Mouse (Mus musculus): Measurements from ENCODE around the gene Tab1.

The Tab1 gene

DNA sequence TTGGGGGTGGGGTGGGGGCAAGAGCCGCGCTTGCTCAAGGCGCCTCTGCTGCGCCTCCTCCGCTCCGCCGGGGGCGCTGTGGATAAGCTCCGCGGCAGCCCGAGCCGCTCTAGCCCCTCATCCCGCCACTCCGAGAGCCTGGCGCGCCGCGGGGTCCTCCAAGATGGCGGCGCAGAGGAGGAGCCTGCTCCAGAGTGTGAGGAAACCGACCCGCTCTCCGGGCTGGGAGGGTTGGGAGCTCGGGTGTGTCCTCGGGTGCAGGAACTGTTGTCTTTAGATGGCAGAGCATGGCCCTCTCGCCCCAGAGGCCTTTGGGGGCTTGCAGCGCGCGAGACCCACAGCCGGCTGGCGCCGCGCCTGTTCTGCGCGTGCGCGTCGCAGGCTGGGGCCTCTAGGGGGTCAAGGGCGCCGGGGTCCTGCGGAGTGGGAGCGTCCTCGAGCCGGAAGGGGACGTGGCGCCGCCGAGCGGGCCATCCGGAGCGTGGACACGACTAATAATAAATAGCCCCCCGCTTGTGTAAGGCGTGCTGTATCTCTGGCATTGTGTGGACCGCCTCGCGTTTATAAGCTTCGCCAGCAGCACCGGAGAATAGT lies at the start of gene Tab1:
Tab1 (plus strand) TSS at position 135 of the 594 bp plus-strand sequence.
- peak; percentile 87 to 88 for DNase-seq (ENCODE audit: low spot score in 2 of 2)

DNA sequence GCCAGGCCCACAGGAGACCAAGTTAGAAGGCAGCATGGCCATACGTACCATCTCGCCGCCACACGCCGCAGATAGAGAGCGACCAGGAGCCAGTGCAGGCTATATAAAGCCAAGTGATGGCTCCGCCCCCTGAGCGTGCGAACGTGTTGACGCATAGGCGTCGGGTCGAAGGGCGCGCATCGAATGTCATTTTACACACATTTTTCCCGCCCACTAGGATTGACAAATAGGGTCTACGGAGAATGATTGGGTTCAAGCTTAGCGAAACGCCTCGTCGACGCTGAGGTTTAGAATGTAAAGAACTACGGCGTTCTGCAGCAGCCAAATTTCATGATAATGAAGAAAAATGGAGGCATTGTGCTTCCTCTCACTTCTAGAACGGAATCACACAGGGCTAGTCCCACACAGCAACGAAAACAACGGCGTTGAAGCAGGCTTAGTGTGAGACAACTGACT lies 49.6 kb upstream of the Tab1 start:
- DNase-seq (ENCODE audit: low spot score in 2 of 2), result peak; percentile 97 to 98

DNA sequence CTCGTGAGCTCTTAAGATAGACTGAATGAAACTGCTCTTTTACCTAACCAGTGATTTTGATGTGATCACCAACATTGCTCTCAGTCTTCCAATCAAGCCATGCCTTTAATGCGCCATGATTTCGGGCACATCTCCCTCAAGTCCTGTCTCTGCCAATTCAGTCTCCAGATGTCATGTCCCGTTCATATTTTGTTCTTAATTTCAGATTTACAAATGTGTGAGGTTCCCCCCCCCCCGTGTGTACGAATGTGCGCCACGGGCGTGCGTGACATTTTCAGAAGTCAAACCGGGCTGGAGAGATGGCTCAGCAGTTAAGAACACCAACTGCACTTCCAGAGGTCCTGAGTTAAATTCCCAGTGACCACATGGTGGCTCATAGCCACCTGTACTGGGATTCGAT lies 49.2 kb upstream of the Tab1 start:
- DNase-seq (ENCODE audit: low spot score in 2 of 2), result no peak

GRCm38 (mm10) chr15:80087406-80088012 lies 45.4 kb upstream of the Tab1 start:
- DNase-seq (ENCODE audit: low spot score in 2 of 2), result no peak

DNA sequence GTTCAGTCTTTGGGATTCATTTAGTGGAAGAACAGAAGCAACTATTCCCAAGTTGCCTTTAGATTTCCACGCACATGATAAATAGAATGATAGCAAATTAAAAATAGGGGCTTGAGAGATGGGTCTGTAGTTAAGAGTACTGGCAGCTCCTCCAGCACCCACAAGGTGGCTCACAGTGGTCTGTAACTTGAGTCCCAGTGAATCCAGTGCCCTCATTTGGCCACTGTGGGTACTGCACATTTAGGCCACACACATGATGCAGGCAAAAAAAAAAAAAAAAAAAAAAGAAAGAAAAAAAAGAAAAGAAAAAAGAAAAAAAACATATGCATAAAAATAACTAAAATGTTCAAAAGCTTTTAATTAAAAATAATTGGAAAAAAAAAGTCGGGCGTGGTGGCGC lies 44.3 kb upstream of the Tab1 start:
- DNase-seq (ENCODE audit: low spot score in 2 of 2), result peak; percentile 85 to 87

GRCm38 (mm10) chr15:80090155-80090554 lies 42.8 kb upstream of the Tab1 start:
- DNase-seq (ENCODE audit: low spot score in 2 of 2), result no peak

DNA sequence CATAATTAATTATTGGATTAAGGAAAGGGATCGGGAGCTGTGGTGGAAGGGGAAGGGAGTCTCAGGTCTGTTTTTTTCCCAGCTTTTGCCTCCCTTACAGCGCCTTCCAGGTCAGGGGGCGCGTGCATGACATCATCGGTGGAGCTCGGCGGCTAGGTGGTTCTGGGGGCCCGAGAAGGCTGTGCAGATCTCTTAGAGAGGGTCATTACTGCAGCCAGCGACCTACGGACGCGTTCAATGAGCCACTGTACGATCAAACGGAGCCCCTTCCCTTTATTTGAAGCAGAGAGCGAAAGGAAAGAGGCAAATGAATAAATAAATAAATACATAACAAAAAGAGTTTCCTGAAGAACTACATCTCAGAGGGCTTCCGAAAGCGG lies 42.2 kb upstream of the Tab1 start:
- no peak for DNase-seq (ENCODE audit: low spot score in 2 of 2)

DNA sequence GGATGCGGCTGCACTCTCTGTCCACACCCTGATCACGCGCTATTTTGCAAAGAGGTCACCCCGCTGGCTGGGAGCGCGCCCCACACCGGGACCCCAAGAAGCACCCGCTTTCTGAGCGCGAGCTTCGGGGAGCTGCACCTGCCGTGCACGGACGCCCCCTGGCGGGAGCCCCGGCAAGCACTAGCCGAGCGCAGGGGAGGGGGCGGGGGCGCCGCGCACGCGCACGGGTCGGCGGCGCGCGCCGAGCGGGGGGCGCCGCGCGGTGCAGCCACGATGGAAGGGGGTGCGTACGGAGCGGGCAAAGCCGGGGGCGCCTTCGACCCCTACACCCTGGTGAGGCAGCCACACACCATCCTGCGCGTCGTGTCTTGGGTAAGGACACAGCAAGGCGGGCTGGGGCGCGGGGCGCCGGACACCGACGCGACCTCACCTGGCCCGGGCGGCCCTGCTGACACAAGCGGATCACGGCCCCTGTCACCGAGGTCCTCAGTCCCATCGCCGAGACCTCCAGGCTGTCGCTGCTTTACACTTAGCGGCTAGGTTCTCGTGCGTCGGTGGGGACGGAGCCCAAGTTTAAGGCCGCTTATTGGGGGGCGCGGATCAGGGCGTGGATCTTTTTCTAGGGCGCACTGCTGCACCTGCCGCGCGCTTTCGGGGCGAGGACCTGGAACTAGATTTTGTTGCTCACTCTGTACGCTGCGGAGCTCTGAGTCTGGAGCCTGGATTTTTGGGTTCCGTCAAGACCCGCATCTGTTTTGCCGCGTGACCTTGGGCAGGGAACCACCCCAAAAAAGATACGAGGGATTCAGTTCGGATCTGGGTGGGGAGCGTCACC lies 41.6 kb upstream of the Tab1 start, which contains the start of the genes Syngr1 and Rpl3:
Syngr1 (plus strand) TSS at position 214 of the 835 bp plus-strand sequence.
Rpl3 (minus strand) TSS at position 748 of the 835 bp plus-strand sequence.
- peak; percentile 66 to 71 for DNase-seq (ENCODE audit: low spot score in 2 of 2)

GRCm38 (mm10) chr15:80092041-80092441 lies 40.9 kb upstream of the Tab1 start:
- DNase-seq (ENCODE audit: low spot score in 2 of 2), result no peak

GRCm38 (mm10) chr15:80092599-80092998 lies 40.3 kb upstream of the Tab1 start:
- no peak for DNase-seq (ENCODE audit: low spot score in 2 of 2)

DNA sequence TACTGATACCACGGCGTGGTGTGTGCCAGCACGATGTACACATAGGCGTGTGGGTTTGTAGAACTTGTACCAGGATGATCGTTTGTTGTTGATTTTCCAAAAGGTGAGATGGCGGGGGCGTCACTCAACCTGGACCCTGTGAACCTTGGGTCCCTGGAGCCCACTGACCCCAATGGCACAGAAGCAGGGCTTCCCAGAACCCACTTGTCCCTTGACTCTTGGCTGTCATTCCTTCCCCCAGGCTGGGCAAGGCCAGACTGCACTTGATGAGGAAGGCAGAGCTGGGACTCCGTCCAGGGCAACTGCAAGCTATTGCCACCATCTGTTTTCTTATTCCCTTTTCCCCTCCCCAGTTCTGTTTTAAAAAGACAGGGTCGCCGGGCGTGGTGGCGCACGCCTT lies 38.7 kb upstream of the Tab1 start:
- no peak for DNase-seq (ENCODE audit: low spot score in 2 of 2)

DNA sequence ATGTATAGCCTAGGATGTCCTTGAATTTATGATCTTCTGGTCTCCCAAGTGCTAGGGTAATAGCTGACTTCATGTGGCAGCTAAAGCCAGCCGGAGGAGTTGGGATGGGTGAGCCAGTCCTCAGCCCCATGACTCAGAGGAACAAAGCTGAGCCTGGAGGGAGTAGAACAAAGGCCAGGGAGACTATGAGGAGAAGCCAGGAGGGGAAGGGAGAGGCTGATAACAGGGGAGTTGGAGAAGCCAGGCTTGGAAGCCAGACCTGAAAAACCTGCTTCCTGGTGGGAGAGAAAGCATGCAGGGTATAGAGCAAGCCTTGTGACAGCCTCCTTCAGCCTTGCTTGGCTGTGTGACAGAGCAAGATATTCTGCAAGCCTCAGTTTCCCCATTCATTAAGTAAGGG lies 37.3 kb upstream of the Tab1 start:
- DNase-seq (ENCODE audit: low spot score in 2 of 2), result no peak

DNA sequence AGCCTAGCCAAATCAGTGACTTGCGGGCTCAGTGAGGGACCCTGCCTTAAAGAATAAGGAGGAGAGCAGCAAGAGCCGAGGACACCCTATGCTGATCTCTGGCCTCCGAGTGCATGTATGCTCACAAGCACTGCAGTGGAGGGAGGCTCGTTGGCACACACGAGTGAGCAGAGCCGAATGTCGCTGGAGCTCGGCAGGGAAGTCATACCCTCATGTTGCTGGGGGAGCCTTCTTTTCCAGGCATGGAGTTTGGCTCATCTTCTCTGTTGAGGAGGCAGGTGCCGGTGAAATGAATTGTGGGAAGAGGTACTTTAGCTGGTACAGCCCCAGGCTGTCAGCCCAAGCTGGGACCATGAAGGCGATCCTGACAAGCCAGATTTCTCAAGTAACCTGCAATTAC lies 36.5 kb upstream of the Tab1 start:
- DNase-seq (ENCODE audit: low spot score in 2 of 2), result no peak

DNA sequence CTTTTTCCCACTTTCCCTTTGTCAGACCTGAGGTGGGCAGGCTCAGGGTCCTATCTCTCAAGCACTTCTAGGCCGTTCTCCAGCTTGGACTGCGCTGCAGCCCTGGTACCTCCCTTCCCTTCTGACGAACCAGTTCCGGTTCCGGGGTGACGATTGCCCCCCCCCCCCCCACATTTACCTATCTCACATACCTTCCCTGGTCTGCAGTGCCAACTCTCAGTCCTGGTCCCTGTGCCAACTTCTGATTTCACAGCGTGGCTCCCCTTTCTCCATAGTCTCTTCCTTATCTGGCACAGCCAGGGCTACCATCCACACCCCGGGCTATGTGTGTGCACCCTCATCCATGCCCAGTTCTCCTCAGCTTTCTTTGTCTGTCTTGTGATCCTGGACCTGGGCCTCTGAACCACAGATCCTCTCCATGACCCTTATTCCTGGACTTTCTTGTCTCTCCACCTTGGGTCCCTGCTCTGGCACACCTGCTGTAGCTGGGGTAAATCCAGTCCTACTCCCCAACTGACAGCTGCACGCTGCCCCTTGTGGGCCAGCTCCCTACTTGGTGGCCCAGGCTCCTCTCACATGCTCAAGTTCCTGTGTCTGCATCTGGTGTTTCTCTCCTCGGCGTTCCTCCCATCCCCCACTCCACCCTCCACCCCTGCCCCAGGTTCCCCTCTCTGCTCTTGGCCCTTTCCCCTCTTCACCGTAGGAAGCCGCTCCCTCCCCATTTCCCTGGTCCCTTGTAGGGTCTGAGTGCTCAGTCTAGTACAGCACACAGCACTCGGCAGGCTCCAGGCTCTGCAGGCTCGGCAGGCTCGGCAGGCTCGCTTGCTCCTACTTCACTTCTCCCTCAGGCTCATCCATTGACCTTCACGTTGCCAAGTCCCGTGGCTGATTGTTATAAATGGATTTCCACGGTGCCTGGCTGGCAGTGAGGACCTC lies 35.7 kb upstream of the Tab1 start:
- DNase-seq (ENCODE audit: low spot score in 2 of 2), result no peak

GRCm38 (mm10) chr15:80097999-80098461 lies 34.9 kb upstream of the Tab1 start:
- DNase-seq (ENCODE audit: low spot score in 2 of 2), result no peak

- no peak for DNase-seq (ENCODE audit: low spot score in 2 of 2)
Observed at GRCm38 (mm10) chr15:80098809-80099208, 34.1 kb upstream of the Tab1 start.

DNA sequence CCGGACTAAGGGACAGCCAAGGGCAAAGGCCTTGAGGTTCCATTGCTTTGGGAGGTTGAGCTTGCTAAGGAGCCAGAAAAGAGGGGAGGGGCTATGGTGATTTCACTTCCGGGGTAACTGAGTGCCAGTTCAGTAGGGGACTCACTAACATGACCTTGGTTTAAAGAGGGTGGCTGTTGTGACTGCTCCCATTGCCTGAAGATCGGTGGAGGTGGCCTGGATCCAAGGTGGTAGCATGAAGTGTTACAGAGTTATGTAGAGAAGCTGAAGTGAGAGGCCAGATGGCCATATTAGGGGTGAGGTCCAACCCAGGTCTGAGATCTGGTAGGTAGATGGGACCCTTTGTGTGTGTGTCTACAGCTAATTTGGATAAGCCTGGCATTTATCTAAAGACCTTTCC lies 33.5 kb upstream of the Tab1 start:
- DNase-seq (ENCODE audit: low spot score in 2 of 2), result no peak

DNA sequence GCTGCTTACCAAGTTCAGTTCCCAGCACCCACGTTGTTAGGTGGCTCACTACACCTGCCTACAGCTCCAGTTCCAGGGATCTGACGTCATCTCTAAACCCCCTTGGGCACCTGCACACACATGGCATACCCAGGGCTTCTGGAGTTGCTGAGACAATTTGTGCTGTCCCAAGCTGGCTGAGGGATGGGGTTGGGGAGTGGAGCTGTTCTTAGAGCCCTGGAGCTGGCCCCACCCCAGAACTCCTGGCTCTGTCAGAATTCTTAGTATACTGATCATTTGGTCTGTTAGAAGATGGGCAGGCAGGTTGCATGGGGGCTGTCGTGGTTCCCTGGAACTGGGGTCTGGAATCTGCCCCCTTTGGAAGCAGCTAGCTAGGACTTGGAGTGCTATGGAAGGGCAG lies 32.7 kb upstream of the Tab1 start:
- DNase-seq (ENCODE audit: low spot score in 2 of 2), result no peak

- DNase-seq (ENCODE audit: low spot score in 2 of 2), result no peak
Observed at GRCm38 (mm10) chr15:80100871-80101270, 32.1 kb upstream of the Tab1 start.

GRCm38 (mm10) chr15:80101503-80101902 lies 31.4 kb upstream of the Tab1 start:
- DNase-seq (ENCODE audit: low spot score in 2 of 2), result no peak

DNA sequence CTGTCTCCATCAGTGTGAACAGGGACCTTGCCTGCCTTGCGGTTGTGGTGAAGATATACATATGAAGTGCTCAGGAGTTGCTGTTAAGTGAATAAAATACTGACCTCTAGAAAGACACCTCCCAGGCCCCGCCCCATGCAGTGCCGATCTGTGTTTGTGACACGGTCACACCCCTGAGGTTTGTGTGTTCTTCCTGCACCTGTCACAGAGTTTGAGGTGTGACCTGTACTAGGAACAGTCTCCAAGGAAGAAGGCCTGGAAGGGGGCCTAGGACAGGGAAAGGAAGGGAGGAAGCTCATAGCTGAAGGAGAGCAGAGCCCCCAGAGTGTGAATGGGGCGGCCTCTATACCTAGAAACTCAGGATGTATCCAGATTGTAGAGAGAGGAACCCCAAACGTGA lies 30.4 kb upstream of the Tab1 start:
- DNase-seq (ENCODE audit: low spot score in 2 of 2), result no peak

Data from urinary bladder, postnatal 36 days (tissue).